In the genomic region with DNA sequence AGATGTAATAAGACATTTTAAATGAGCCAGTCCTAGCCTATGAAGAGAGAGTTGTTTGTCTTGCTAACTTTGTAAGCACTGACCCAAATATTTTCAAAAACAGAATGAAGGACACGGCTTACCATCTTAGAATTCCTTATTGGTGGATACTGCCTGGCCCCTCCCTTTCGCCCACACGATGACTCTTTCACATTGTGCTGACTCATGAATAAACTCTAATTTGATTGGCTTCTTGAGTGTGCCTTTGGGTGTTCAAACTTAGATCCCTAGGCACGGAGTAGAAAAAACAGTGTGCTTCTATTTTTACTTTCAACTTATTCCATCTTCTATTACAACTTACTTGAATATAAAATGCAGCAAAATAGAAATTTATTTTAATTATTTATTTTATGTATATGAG, we compare ENCODE assay signal across 35 mouse cellular contexts.
"Had no signal": no experiment of that assay in that cellular context is flagged by ENCODE, and none has a peak within 500 bp of the region (broad histone marks: within the 10 kb centered on the region; RNA-seq: fewer than 3 reads in every experiment).

No protein-coding gene starts in this region.

- H3K4me2 ChIP-seq: heart, embryonic 11.5 days; heart, embryonic 12.5 days; heart, embryonic 13.5 days; heart, embryonic 15.5 days; hindbrain, embryonic 12.5 days; hindbrain, embryonic 13.5 days; hindbrain, embryonic 14.5 days; hindbrain, embryonic 15.5 days; intestine, embryonic 15.5 days; kidney, embryonic 15.5 days had no signal

- H3K36me3 ChIP-seq: heart, embryonic 12.5 days; heart, embryonic 13.5 days; heart, embryonic 15.5 days; hindbrain, embryonic 10.5 days; hindbrain, embryonic 12.5 days; hindbrain, embryonic 13.5 days; hindbrain, embryonic 15.5 days; intestine, embryonic 15.5 days; kidney, embryonic 15.5 days had no signal

- ATAC-seq: hindbrain, embryonic 16.5 days; hindbrain, postnatal 0 days; inflammation-experienced regulatory T-cells, adult 6 months; intestine, embryonic 15.5 days; intestine, embryonic 16.5 days; intestine, postnatal 0 days had no signal

- H3K9me3 ChIP-seq: heart, embryonic 12.5 days; heart, embryonic 13.5 days; heart, embryonic 15.5 days; hindbrain, embryonic 10.5 days; hindbrain, embryonic 12.5 days; hindbrain, embryonic 13.5 days; hindbrain, embryonic 15.5 days; intestine, embryonic 15.5 days; kidney, embryonic 15.5 days had no signal

- DNase-seq: heart, postnatal 10 days; heart, postnatal 14 days; heart, postnatal 36 days; heart, postnatal 4 days; kidney, adult 11 months; kidney, adult 18-20 months; kidney, adult 2 months; kidney, adult 8-10 months; kidney, adult 9 months; kidney, postnatal 10 days; kidney, postnatal 14 days; kidney, postnatal 25 days; kidney, postnatal 36 days; kidney, postnatal 4 days; layer of hippocampus, adult 9-11 months; layer of hippocampus, postnatal 36 days had no signal

- H3K4me1 ChIP-seq: heart, embryonic 12.5 days; heart, embryonic 13.5 days; heart, embryonic 15.5 days; hindbrain, embryonic 10.5 days; hindbrain, embryonic 12.5 days; hindbrain, embryonic 13.5 days; hindbrain, embryonic 15.5 days; intestine, embryonic 15.5 days; kidney, embryonic 15.5 days had no signal

- H3K27ac ChIP-seq: heart, embryonic 13.5 days; heart, embryonic 15.5 days; hindbrain, embryonic 10.5 days; hindbrain, embryonic 12.5 days; hindbrain, embryonic 13.5 days; hindbrain, embryonic 14.5 days; hindbrain, embryonic 15.5 days; hindbrain, postnatal 0 days; intestine, embryonic 15.5 days; kidney, embryonic 15.5 days; kidney, postnatal 0 days; layer of hippocampus, adult 2 months; left cerebral cortex, adult 2 months had no signal

- H3K4me3 ChIP-seq: heart, embryonic 12.5 days; heart, embryonic 13.5 days; heart, embryonic 15.5 days; hindbrain, embryonic 10.5 days; hindbrain, embryonic 12.5 days; hindbrain, embryonic 13.5 days; hindbrain, embryonic 15.5 days; intestine, embryonic 15.5 days; kidney, embryonic 15.5 days; layer of hippocampus, adult 2 months; left cerebral cortex, adult 2 months had no signal

- H3K27me3 ChIP-seq: heart, embryonic 12.5 days; heart, embryonic 13.5 days; heart, embryonic 15.5 days; hindbrain, embryonic 12.5 days; hindbrain, embryonic 13.5 days; hindbrain, embryonic 15.5 days; intestine, embryonic 15.5 days; kidney, embryonic 15.5 days had no signal

- H3K9ac ChIP-seq: heart, embryonic 12.5 days; heart, embryonic 13.5 days; heart, embryonic 15.5 days; hindbrain, embryonic 12.5 days; hindbrain, embryonic 13.5 days; hindbrain, embryonic 14.5 days; hindbrain, embryonic 15.5 days; intestine, embryonic 15.5 days; kidney, embryonic 15.5 days had no signal
